ENCODE assay signal across 25 mouse cellular contexts in genomic region chr8:122670001-122670400, GRCm38 (mm10). TPM values are rescaled to one million over a fixed set of nuclear protein-coding genes. Genes with fewer than 3 reads are reported as not detected.
DNase-seq lines count a peak whose midpoint lies in the region; ATAC-seq and TF ChIP-seq lines count a peak whose summit lies in the region.
"Had no signal": no experiment of that assay in that cellular context is flagged by ENCODE, and none has a peak within 500 bp of the region (broad histone marks: within the 10 kb centered on the region; RNA-seq: fewer than 3 reads in every experiment).

No protein-coding gene starts in this region.

- H3K9ac ChIP-seq in heart, embryonic 13.5 days = no peak overlapping the region
- H3K9ac ChIP-seq in heart, adult 2 months (ENCODE audit: low read depth, low read length) = no peak overlapping the region
- peak overlapping the region; percentile 45; the same call in 1 of the 2 replicates for H3K9ac ChIP-seq in neural tube, embryonic 13.5 days
- no peak overlapping the region for H3K9ac ChIP-seq in kidney, embryonic 14.5 days (ENCODE audit: low read depth, low read length)
- H3K9ac ChIP-seq: intestine, embryonic 15.5 days; neural tube, embryonic 12.5 days had no signal

- peak; percentile 38 for DNase-seq in cerebellum, adult 9-11 months
- DNase-seq in cerebellum, adult 11 months = no peak
- DNase-seq in heart, adult 2 months = no peak
- no peak for DNase-seq in neural tube, embryonic 10.5 days (ENCODE audit: extremely low spot score, low spot score)
- no peak for DNase-seq in left cerebral cortex, adult 2 months (ENCODE audit: extremely low spot score in 1 of 2, low spot score in 2 of 2)
- DNase-seq: adrenal gland, adult 8-10 months; cerebellum, adult 11-12 months; gastrocnemius, postnatal 14 days; heart, postnatal 14 days; liver; right cerebral cortex, postnatal 14 days; spleen, adult 18-20 months; thymus, postnatal 25 days had no signal

- no peak for ATAC-seq in heart, embryonic 13.5 days (ENCODE audit: extremely low read depth, insufficient number of reproducible peaks, low FRiP score, low TSS enrichment)
- ATAC-seq in neural tube, embryonic 13.5 days (ENCODE audit: low read depth) = no peak
- no peak for ATAC-seq in kidney, embryonic 14.5 days (ENCODE audit: low FRiP score, low TSS enrichment)
- ATAC-seq: forebrain, embryonic 14.5 days; intestine, embryonic 15.5 days; lung, postnatal 0 days had no signal

- H3K4me2 ChIP-seq in heart, embryonic 13.5 days = peak overlapping the region; percentile 9
- peak overlapping the region; percentile 6 for H3K4me2 ChIP-seq in neural tube, embryonic 13.5 days
- H3K4me2 ChIP-seq in kidney, embryonic 14.5 days (replicated peaks; ENCODE audit: low read depth, low read length) = no peak overlapping the region
- H3K4me2 ChIP-seq: intestine, embryonic 15.5 days; neural tube, embryonic 12.5 days had no signal

- no peak for TF ChIP-seq CTCF in heart, adult 2 months (IDR thresholded peaks at IDR 0.05)
- TF ChIP-seq CTCF in left cerebral cortex, adult 2 months (IDR thresholded peaks at IDR 0.05) = no peak

- peaks cover 1% of the 10 kb centered on the region; the same call in 1 of the 2 replicates for H3K79me2 ChIP-seq in heart, adult 2 months (replicated peaks; ENCODE audit: control insufficient read depth, insufficient read depth, low read length)

- intact Hi-C loops in heart, adult 2 months (cut with DNase I) = no loop called here
- intact Hi-C loops in left cerebral cortex, adult 2 months (cut with DNase I) = no loop called here

- TF ChIP-seq EP300 in heart, adult 2 months (IDR thresholded peaks at IDR 0.05; ENCODE audit: insufficient read depth, low read depth, low read length) = no peak

- H3K4me3 ChIP-seq in heart, embryonic 13.5 days = no peak overlapping the region
- no peak overlapping the region for H3K4me3 ChIP-seq in heart, adult 2 months
- H3K4me3 ChIP-seq in neural tube, embryonic 13.5 days = no peak overlapping the region
- H3K4me3 ChIP-seq in kidney, embryonic 14.5 days (ENCODE audit: low read length) = no peak overlapping the region
- no peak overlapping the region for H3K4me3 ChIP-seq in left cerebral cortex, adult 2 months
- H3K4me3 ChIP-seq: intestine, embryonic 15.5 days; neural tube, embryonic 12.5 days had no signal

- peaks cover 59% of the 10 kb centered on the region for H3K27me3 ChIP-seq in heart, embryonic 13.5 days (replicated peaks)
- H3K27me3 ChIP-seq in heart, adult 2 months (ENCODE audit: control insufficient read depth, insufficient read depth, low read length) = no peaks in the 10 kb centered on the region
- 0 out of 2 replicates have a peak, but pooled peaks cover 7% of the 10 kb centered on the region for H3K27me3 ChIP-seq in neural tube, embryonic 13.5 days
- H3K27me3 ChIP-seq in kidney, embryonic 14.5 days (ENCODE audit: control insufficient read depth, insufficient read depth, low read length) = peaks cover 14% of the 10 kb centered on the region; the same call in 1 of the 2 replicates

- H3K4me1 ChIP-seq in heart, embryonic 13.5 days = peaks cover 53% of the 10 kb centered on the region
- peaks cover 48% of the 10 kb centered on the region for H3K4me1 ChIP-seq in heart, adult 2 months (ENCODE audit: control insufficient read depth, insufficient read depth, low read length)
- H3K4me1 ChIP-seq in neural tube, embryonic 13.5 days (replicated peaks) = peaks cover 97% of the 10 kb centered on the region
- H3K4me1 ChIP-seq in kidney, embryonic 14.5 days (ENCODE audit: control insufficient read depth, insufficient read depth, low read length) = peaks cover 20% of the 10 kb centered on the region

- 0 out of 2 replicates have a peak, but pooled peaks cover 6% of the 10 kb centered on the region for H3K36me3 ChIP-seq in heart, embryonic 13.5 days
- no peaks in the 10 kb centered on the region; the same call in 1 of the 2 replicates for H3K36me3 ChIP-seq in heart, adult 2 months (ENCODE audit: control insufficient read depth, insufficient read depth, low read length)
- H3K36me3 ChIP-seq in neural tube, embryonic 13.5 days = peaks cover 13% of the 10 kb centered on the region
- no peaks in the 10 kb centered on the region for H3K36me3 ChIP-seq in kidney, embryonic 14.5 days (ENCODE audit: control insufficient read depth, insufficient read depth, low read length)
- H3K36me3 ChIP-seq: intestine, embryonic 15.5 days; neural tube, embryonic 12.5 days had no signal

- 29% methylated on average over 11 of the region's 11 CpGs for WGBS in heart, embryonic 13.5 days
- 73% methylated on average over 11 of the region's 11 CpGs for whole genome bisulfite sequencing in heart, adult 2 months
- 17% methylated on average over 11 of the region's 11 CpGs for WGBS in neural tube, embryonic 13.5 days
- 20% methylated on average over 11 of the region's 11 CpGs for WGBS in kidney, embryonic 14.5 days

- no peak overlapping the region for H3K27ac ChIP-seq in heart, embryonic 13.5 days (replicated peaks)
- no peak overlapping the region for H3K27ac ChIP-seq in heart, adult 2 months
- H3K27ac ChIP-seq in neural tube, embryonic 13.5 days (replicated peaks) = no peak overlapping the region
- no peak overlapping the region for H3K27ac ChIP-seq in kidney, embryonic 14.5 days (ENCODE audit: low read depth, low read length)
- H3K27ac ChIP-seq in left cerebral cortex, adult 2 months = no peak overlapping the region
- H3K27ac ChIP-seq: intestine, embryonic 15.5 days; neural tube, embryonic 12.5 days had no signal

- no peak for TF ChIP-seq POLR2A in heart, adult 2 months (IDR thresholded peaks at IDR 0.05; ENCODE audit: insufficient read depth, low read depth, low read length)

- no peaks in the 10 kb centered on the region for H3K9me3 ChIP-seq in heart, embryonic 13.5 days
- H3K9me3 ChIP-seq in neural tube, embryonic 13.5 days = no peaks in the 10 kb centered on the region
- H3K9me3 ChIP-seq in kidney, embryonic 14.5 days (ENCODE audit: control insufficient read depth, low read length) = no peaks in the 10 kb centered on the region
- H3K9me3 ChIP-seq: intestine, embryonic 15.5 days; neural tube, embryonic 12.5 days had no signal

RNA-seq across cellular contexts. Expression of gene Cbfa2t3, which starts 28.9 kb away (rescaled TPM):
- polyA plus RNA-seq in heart, embryonic 13.5 days (2015; fragmentation: Nextera tagmentation; extraction: Ambion mirVana) = 4.2 and 4.8 TPM in 2 replicates
- 10 to 100 TPM; 21.8 to 22.3 TPM for total RNA-seq in heart, adult 2 months (2021)
- 10.2 and 10.9 TPM in 2 replicates for polyA plus RNA-seq in heart, adult 2 months (2012; rRNA removed)
- 21.2 and 22.2 TPM in 2 replicates for polyA plus RNA-seq in neural tube, embryonic 13.5 days (2015; fragmentation: Nextera tagmentation; extraction: Ambion mirVana)
- 3.6 and 3.7 TPM in 2 replicates for polyA plus RNA-seq in kidney, embryonic 14.5 days (2014; fragmentation: Nextera tagmentation; extraction: Ambion mirVana)
- 10 to 100 TPM; 32.8 to 48.8 TPM for total RNA-seq in left cerebral cortex, adult 2 months (2021)

RNA-seq across cellular contexts. Expression of gene Pabpn1l, which starts 47.5 kb away (rescaled TPM):
- not detected in 2 replicates for polyA plus RNA-seq in heart, embryonic 13.5 days (2015; fragmentation: Nextera tagmentation; extraction: Ambion mirVana)
- under 1 TPM in 1 of 2 experiments, not detected in 1; 0.52 TPM for total RNA-seq in heart, adult 2 months (2021)
- 0.10 TPM in 1 of 2 replicates, not detected in the other for polyA plus RNA-seq in heart, adult 2 months (2012; rRNA removed)
- polyA plus RNA-seq in neural tube, embryonic 13.5 days (2015; fragmentation: Nextera tagmentation; extraction: Ambion mirVana) = not detected in 2 replicates
- polyA plus RNA-seq in kidney, embryonic 14.5 days (2014; fragmentation: Nextera tagmentation; extraction: Ambion mirVana) = not detected in 2 replicates
- total RNA-seq in left cerebral cortex, adult 2 months (2021) = not detected
- total RNA-seq: adrenal gland, adult 8-10 months; gastrocnemius, postnatal 14 days; layer of hippocampus, postnatal 14 days; left cerebral cortex, postnatal 10 days; monocyte, adult 5-6 weeks had no signal
- polyA plus RNA-seq: embryonic facial prominence, embryonic 11.5 days; forebrain, embryonic 14.5 days; intestine, embryonic 15.5 days; liver, embryonic 16.5 days; lung, postnatal 0 days; neural tube, embryonic 12.5 days had no signal

RNA-seq across cellular contexts. Expression of gene Trappc2l, which starts 58.6 kb away (rescaled TPM):
- 55.6 and 74.0 TPM in 2 replicates for polyA plus RNA-seq in heart, embryonic 13.5 days (2015; fragmentation: Nextera tagmentation; extraction: Ambion mirVana)
- 10 to 100 TPM; 58.6 to 65.4 TPM for total RNA-seq in heart, adult 2 months (2021)
- polyA plus RNA-seq in heart, adult 2 months (2012; rRNA removed) = 161 and 207 TPM in 2 replicates
- polyA plus RNA-seq in neural tube, embryonic 13.5 days (2015; fragmentation: Nextera tagmentation; extraction: Ambion mirVana) = 84.7 and 101 TPM in 2 replicates
- polyA plus RNA-seq in kidney, embryonic 14.5 days (2014; fragmentation: Nextera tagmentation; extraction: Ambion mirVana) = 59.8 and 74.9 TPM in 2 replicates
- 10 to 100 TPM; 69.8 to 80.3 TPM for total RNA-seq in left cerebral cortex, adult 2 months (2021)

RNA-seq across cellular contexts. Expression of gene Galns, which starts 58.7 kb away (rescaled TPM):
- polyA plus RNA-seq in heart, embryonic 13.5 days (2015; fragmentation: Nextera tagmentation; extraction: Ambion mirVana) = 11.1 and 11.9 TPM in 2 replicates
- total RNA-seq in heart, adult 2 months (2021) = 1 to 10 TPM; 3.1 to 3.2 TPM
- polyA plus RNA-seq in heart, adult 2 months (2012; rRNA removed) = 4.9 and 5.0 TPM in 2 replicates
- polyA plus RNA-seq in neural tube, embryonic 13.5 days (2015; fragmentation: Nextera tagmentation; extraction: Ambion mirVana) = 5.5 and 6.5 TPM in 2 replicates
- 10.6 and 14.7 TPM in 2 replicates for polyA plus RNA-seq in kidney, embryonic 14.5 days (2014; fragmentation: Nextera tagmentation; extraction: Ambion mirVana)
- total RNA-seq in left cerebral cortex, adult 2 months (2021) = 1 to 10 TPM; 8.1 to 8.3 TPM
